Mouse (Mus musculus) myocyte (in vitro differentiated cells): ENCODE data around the gene Abca2.

Experiments used
- E2F4 ChIP-seq: IDR thresholded peaks from one replicate; pipeline ENCODE4 v1.6.1; 2011; ENCODE audit warnings: mild to moderate bottlenecking, control low read depth, moderate library complexity; ENCODE audit not compliant: insufficient read depth
- MAX ChIP-seq: IDR thresholded peaks from one replicate; pipeline ENCODE4 v1.6.1; 2011; ENCODE audit warnings: low read depth, mild to moderate bottlenecking, control low read depth
- MYOG ChIP-seq, 3 experiments: IDR thresholded peaks; one replicate each; pipeline ENCODE4 v1.6.1; 2011; ENCODE audit warnings: control low read depth in 2 of 3, low read depth in 2 of 3, mild to moderate bottlenecking in 2 of 3; ENCODE audit not compliant: insufficient read length in 2 of 3, control insufficient read depth in 1 of 3, insufficient read depth in 1 of 3
- POLR2A ChIP-seq: IDR thresholded peaks from one replicate; pipeline ENCODE4 v1.6.1; 2011; ENCODE audit warnings: low read depth, mild to moderate bottlenecking, control low read depth, moderate library complexity; ENCODE audit not compliant: insufficient read length
- POLR2AphosphoS2 ChIP-seq: IDR thresholded peaks from one replicate; pipeline ENCODE4 v1.6.1; 2011; ENCODE audit warnings: low read depth, control low read depth; ENCODE audit not compliant: insufficient read length
- REST ChIP-seq: IDR thresholded peaks from one replicate; pipeline ENCODE4 v1.6.1; 2011; ENCODE audit warnings: mild to moderate bottlenecking, control low read depth, moderate library complexity; ENCODE audit not compliant: insufficient read depth, insufficient read length
- TCF12 ChIP-seq: IDR thresholded peaks from one replicate; pipeline ENCODE4 v1.6.1; 2011; ENCODE audit warnings: mild to moderate bottlenecking, control low read depth; ENCODE audit not compliant: poor library complexity, insufficient read depth, severe bottlenecking
- USF1 ChIP-seq: IDR thresholded peaks from one replicate; pipeline ENCODE4 v1.6.1; 2011; ENCODE audit warnings: low read depth, mild to moderate bottlenecking, control low read depth, moderate library complexity

GRCm38 (mm10) chr2:25461407-25461806 lies 32.9 kb downstream of the Abca2 start:
- TF ChIP-seq USF1 = no peak
- TF ChIP-seq MYOG (IDR thresholded peaks at IDR 0.05; ENCODE audit: control insufficient read depth in 1 of 3, insufficient read depth in 1 of 3, insufficient read length in 2 of 3, low read depth in 2 of 3) = no peak
- TF ChIP-seq POLR2A = no peak
- no peak for TF ChIP-seq E2F4
- no peak for TF ChIP-seq MAX
- TF ChIP-seq TCF12 = no peak
- no peak for TF ChIP-seq REST
- no peak for TF ChIP-seq POLR2AphosphoS2
